Mouse (Mus musculus) brain, embryonic 14.5 days (tissue): ENCODE results near the gene Evx2.
A peak's percentile ranks its signal among the peaks of the same experiment; 100 is the strongest.

Source experiments
- CTCF ChIP-seq: fragments of 200-500 bp; IDR thresholded peaks from 2 replicates; pipeline ENCODE4 v1.5.1; 2012; ENCODE audit warnings: inconsistent platforms, mild to moderate bottlenecking, moderate library complexity, borderline replicate concordance; ENCODE audit not compliant: insufficient read depth, insufficient read length; ENCODE audit errors: extremely low read depth
- POLR2A ChIP-seq: fragments of 200-500 bp; IDR thresholded peaks from 2 replicates; pipeline ENCODE4 v1.6.1; 2012; ENCODE audit warnings: mild to moderate bottlenecking, inconsistent platforms, borderline replicate concordance; ENCODE audit not compliant: poor library complexity, insufficient read depth, insufficient read length, severe bottlenecking; ENCODE audit errors: extremely low read depth

GRCm38 (mm10) chr2:74672481-74673362 lies 13.4 kb upstream of the Evx2 start:
- peak; percentile 80 for TF ChIP-seq CTCF
- TF ChIP-seq POLR2A: no peak
